Mouse (Mus musculus) stomach, embryonic 16.5 days (tissue): ENCODE measurements around the gene Lin28a. TPM values are rescaled to one million over a fixed set of nuclear protein-coding genes. Genes with fewer than 3 reads are reported as not detected.

Experiments used
- ATAC-seq: fragments of 200-750 bp; cut with Nextera tagmentation; 2 replicates; pipeline ENCODE4 v1.8.0; 2017; ENCODE audit warnings: moderate number of reproducible peaks, moderate TSS enrichment; ENCODE audit not compliant: insufficient read depth, low FRiP score
- H3K27ac ChIP-seq: fragments of 300-500 bp; sonication (generic); 2 replicates; pipeline ENCODE4 v1.5.1; 2014; ENCODE audit warnings: low read length
- H3K27me3 ChIP-seq: fragments of 300-500 bp; sonication (generic); 2 replicates; pipeline ENCODE4 v1.6.1; 2014; ENCODE audit warnings: low read length, control low read depth, mixed read lengths; ENCODE audit not compliant: control insufficient read depth, insufficient read depth
- H3K36me3 ChIP-seq: fragments of 300-500 bp; sonication (generic); 2 replicates; pipeline ENCODE4 v1.6.1; 2014; ENCODE audit warnings: low read length; ENCODE audit not compliant: control insufficient read depth, insufficient read depth
- H3K4me1 ChIP-seq: fragments of 300-500 bp; sonication (generic); 2 replicates; pipeline ENCODE4 v1.6.1; 2014; ENCODE audit warnings: low read length, control low read depth, mixed read lengths; ENCODE audit not compliant: control insufficient read depth, insufficient read depth
- H3K4me2 ChIP-seq: fragments of 300-500 bp; sonication (generic); 2 replicates; pipeline ENCODE4 v1.6.1; 2014; ENCODE audit warnings: low read depth, low read length, mixed read lengths
- H3K4me3 ChIP-seq: fragments of 300-500 bp; sonication (generic); replicated peaks from 2 replicates; pipeline ENCODE4 v1.5.1; 2014; ENCODE audit warnings: mild to moderate bottlenecking, low read length
- H3K9ac ChIP-seq: fragments of 300-500 bp; sonication (generic); 2 replicates; pipeline ENCODE4 v1.6.1; 2014; ENCODE audit warnings: low read length
- H3K9me3 ChIP-seq: fragments of 300-500 bp; sonication (generic); replicated peaks from 2 replicates; pipeline ENCODE4 v1.6.1; 2016; ENCODE audit warnings: low read length, control low read depth; ENCODE audit not compliant: control insufficient read depth
- WGBS: fragments of 180-500 bp; shearing (Covaris S2); extraction: QIAGEN DNeasy Blood & Tissue Kit; methylation state at CpG from one replicate; pipeline ENCODE4 v1.1.7; 2014; 5-methylcytosine and 5-hydroxymethylcytosine counted together
- polyA plus RNA-seq: library from polyadenylated mRNA; unstranded; fragments of >200 nt; fragmentation: Nextera tagmentation; extraction: Ambion mirVana; gene quantifications from 2 replicates; pipeline ENCODE4 v1.2.1, GENCODE M21; 2015

The Lin28a gene
- polyA plus RNA-seq, 1 experiment from 2014 or later, result 0.13 TPM

DNA sequence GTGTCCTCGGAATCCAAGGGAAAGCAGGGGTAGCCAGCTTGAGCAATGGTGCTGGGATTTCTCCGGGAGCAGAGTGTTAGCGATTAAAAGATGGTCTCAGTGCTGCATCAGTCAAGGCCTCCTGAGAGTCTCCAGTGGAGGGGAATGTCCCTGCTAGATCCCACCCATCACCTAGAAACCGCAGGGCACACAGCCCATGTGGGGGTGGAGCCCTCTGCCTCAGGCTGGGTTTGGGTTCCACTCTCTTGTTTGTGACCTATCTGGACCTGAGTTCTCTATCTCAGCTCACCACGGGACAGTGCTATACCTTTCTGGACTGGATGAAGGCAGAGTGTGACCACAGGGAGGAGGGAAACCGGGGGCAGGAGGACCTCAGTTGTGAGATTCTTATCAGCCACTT, 40.3 kb upstream of the Lin28a start:
- no peak for ATAC-seq

DNA sequence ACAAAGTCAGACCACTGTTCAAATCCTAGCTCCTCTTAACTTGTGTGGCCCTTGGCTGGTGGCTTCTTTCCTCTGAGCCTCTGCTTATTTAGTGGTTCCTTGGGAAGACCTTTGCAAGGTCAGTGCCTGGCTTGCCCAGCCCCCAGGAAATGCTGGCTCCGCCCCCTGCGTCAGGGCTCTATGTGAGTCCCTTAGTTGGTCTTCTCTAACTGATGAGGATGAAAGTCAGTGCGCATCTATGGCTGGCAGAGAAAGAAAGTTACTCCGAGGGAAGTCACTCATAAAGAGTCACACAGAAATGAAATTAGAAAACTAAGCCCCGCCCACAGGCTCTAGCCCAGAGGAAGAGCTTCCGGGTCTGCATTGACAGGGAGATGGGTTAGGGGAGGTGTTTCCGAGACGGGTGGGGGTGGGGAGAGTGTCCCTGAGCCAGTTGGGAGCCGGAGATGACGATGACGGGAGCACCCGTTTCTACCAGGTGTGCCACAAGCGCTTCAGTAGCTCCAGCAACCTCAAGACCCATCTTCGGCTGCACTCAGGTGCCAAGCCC, 39.6 kb upstream of the Lin28a start:
- Histone ChIP-seq H3K9ac (no peak overlapping the region), H3K4me3 (peak overlapping the region; percentile 13; the same call in 1 of the 2 replicates), H3K9me3 (no peaks in the 10 kb centered on the region), H3K36me3 (no peaks in the 10 kb centered on the region), H3K4me2 (no peak overlapping the region), H3K27me3 (no peaks in the 10 kb centered on the region), H3K27ac (no peak overlapping the region), H3K4me1 (peaks cover 5% of the 10 kb centered on the region; the same call in 1 of the 2 replicates)
- WGBS, result 30% methylated on average over 14 of the region's 14 CpGs
- ATAC-seq, result no peak

More for the DNA sequence above, 40.3 kb upstream of the Lin28a start:
- Histone ChIP-seq H3K36me3 (no peaks in the 10 kb centered on the region), H3K27ac (no peak overlapping the region), H3K4me3 (no peak overlapping the region), H3K9me3 (no peaks in the 10 kb centered on the region), H3K27me3 (no peaks in the 10 kb centered on the region), H3K9ac (no peak overlapping the region), H3K4me1 (peaks cover 5% of the 10 kb centered on the region; the same call in 1 of the 2 replicates), H3K4me2 (no peak overlapping the region)
- 80% methylated on average over 6 of the region's 6 CpGs for WGBS

DNA sequence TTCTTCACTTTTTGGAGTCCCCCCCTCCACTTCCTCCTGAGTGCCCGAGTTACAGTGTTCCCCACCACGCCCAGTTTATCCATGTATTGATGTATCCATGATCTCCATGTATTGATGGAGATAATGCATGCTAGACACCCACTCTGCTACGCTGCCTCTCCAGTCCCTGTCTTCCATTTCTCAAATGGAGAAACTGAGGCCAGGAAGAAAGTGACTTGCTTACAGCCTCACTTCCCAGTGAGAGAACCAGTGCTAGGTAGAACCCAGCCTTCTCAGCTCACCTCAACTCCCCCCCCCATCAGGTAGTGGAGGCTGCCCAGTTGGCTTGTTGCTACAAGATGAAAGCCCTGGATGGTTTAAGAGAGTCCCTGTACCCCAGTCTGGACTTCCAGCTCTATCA, 34.9 kb upstream of the Lin28a start, which contains the start of gene Zfp683:
Gene Zfp683, plus strand, starts transcription at position 301 of the 400 bp plus-strand sequence.
- no peak for ATAC-seq
- no peaks in the 10 kb centered on the region for H3K36me3 ChIP-seq

DNA sequence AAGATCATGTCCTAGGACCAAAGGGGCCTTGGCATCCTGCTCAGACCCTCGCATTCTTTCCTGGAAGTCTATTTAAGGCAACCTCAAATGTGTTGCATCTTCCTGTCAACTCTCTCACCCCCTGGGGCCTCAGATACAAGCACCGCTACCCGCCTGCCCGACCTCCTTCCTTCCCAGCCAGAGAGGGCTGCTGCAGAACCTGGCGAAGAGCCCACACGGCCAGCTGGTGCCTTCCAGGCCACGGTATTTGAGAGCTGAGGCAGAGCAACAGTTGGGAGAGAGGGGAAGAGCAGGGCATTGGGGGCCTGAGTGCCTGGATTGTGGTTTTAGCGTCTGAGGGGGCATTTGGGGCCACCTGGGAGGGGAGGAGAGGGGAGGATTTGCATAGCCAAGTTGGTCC, 33.9 kb upstream of the Lin28a start:
- Histone ChIP-seq H3K27ac (no peak overlapping the region), H3K9me3 (no peaks in the 10 kb centered on the region), H3K36me3 (no peaks in the 10 kb centered on the region), H3K4me1 (peaks cover 4% of the 10 kb centered on the region; the same call in 1 of the 2 replicates), H3K9ac (no peak overlapping the region), H3K27me3 (no peaks in the 10 kb centered on the region), H3K4me2 (no peak overlapping the region), H3K4me3 (no peak overlapping the region)
- ATAC-seq, result no peak
- 19% methylated on average over 8 of the region's 8 CpGs for WGBS

More for the DNA sequence above, 34.9 kb upstream of the Lin28a start, which contains the start of gene Zfp683:
- 82% methylated on average over 3 of the region's 3 CpGs for WGBS
- no peak within 1 kb of the TSS for H3K9ac ChIP-seq
- no peak within 1 kb of the TSS for H3K4me2 ChIP-seq
- no peaks in the 10 kb centered on the region for H3K27me3 ChIP-seq
- H3K27ac ChIP-seq, result no peak within 1 kb of the TSS
- no peaks in the 10 kb centered on the region for H3K9me3 ChIP-seq
- no peak within 1 kb of the TSS for H3K4me3 ChIP-seq
- peaks cover 4% of the 10 kb centered on the region; the same call in 1 of the 2 replicates for H3K4me1 ChIP-seq

DNA sequence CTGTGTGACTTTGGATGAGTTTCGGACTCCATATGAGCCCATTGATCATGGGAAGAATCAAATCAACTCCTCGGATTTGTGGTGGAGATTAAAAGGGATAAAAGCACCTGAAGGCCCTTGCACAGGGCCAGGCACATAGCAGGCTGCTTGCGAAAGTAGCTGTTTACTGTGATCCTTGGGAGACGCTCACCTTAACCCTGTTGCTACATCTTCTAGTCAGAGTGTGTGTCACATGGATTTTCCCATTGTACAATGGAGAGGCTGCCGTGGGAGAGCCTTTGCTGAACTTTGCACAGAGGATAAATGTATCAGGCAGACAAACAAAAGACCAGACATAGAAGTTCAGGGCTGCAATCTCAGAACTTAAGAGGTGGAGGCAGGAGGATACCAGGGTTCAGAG, 33.3 kb upstream of the Lin28a start:
- no peaks in the 10 kb centered on the region for H3K27me3 ChIP-seq
- 76% methylated on average over 5 of the region's 5 CpGs for WGBS

DNA sequence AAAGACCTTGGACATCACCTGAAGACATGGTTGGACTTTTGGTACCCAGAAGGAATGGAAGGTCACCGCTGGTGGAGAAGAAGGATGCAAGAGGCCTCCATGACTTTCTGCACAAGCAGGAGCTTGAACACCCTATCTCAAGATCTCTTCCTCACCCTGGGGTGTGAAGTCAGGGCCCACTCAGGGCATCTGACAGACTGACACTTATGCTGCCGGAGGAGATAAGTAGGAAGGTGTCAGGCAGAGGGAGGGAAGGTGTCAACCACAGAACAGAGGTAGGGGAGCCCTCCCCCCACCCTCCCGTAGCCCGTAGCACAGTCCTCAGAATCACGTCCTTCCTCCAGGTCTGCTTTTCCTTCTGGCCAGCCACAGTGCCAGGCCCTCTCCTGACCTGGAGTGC, 29.0 kb upstream of the Lin28a start:
- H3K4me1 ChIP-seq, result peaks cover under 1% of the 10 kb centered on the region; the same call in 1 of the 2 replicates
- ATAC-seq, result no peak
- 52% methylated on average over 5 of the region's 5 CpGs for WGBS
- no peak overlapping the region for H3K4me2 ChIP-seq
- H3K27me3 ChIP-seq, result no peaks in the 10 kb centered on the region
- H3K27ac ChIP-seq, result no peak overlapping the region
- no peaks in the 10 kb centered on the region for H3K9me3 ChIP-seq
- no peak overlapping the region for H3K9ac ChIP-seq
- H3K36me3 ChIP-seq, result no peaks in the 10 kb centered on the region
- H3K4me3 ChIP-seq, result no peak overlapping the region

More for the DNA sequence above, 33.3 kb upstream of the Lin28a start:
- Histone ChIP-seq H3K4me1 (peaks cover 4% of the 10 kb centered on the region; the same call in 1 of the 2 replicates), H3K27ac (no peak overlapping the region), H3K4me2 (no peak overlapping the region), H3K9ac (no peak overlapping the region), H3K36me3 (no peaks in the 10 kb centered on the region), H3K4me3 (no peak overlapping the region), H3K9me3 (no peaks in the 10 kb centered on the region)
- no peak for ATAC-seq

DNA sequence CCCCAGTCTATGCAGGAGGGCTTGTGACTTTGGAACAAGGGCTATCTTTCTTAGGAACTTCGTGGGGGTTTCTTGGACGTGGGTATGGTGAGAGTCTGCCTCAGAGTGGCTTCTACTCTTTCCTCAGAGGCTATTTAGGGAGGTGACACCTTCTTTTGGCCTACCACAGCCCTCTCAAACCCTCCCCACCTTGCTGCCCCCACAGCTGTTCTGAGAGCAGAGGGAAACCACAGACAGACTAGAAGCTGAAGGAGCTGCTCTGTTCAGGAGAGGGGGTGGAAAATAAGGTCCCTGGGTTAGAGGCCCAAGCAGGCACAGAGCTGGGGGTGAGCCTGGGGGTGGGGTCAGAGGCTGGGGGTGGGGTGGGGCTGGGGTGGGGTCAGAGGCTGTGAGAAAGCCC, 24.4 kb upstream of the Lin28a start:
- Histone ChIP-seq H3K4me2 (no peak overlapping the region), H3K36me3 (no peaks in the 10 kb centered on the region), H3K9ac (no peak overlapping the region), H3K27ac (no peak overlapping the region), H3K4me3 (no peak overlapping the region), H3K27me3 (no peaks in the 10 kb centered on the region), H3K9me3 (no peaks in the 10 kb centered on the region), H3K4me1 (peaks cover 3% of the 10 kb centered on the region; the same call in 1 of the 2 replicates)
- no peak for ATAC-seq
- WGBS, result 56% methylated on average over 2 of the region's 2 CpGs

DNA sequence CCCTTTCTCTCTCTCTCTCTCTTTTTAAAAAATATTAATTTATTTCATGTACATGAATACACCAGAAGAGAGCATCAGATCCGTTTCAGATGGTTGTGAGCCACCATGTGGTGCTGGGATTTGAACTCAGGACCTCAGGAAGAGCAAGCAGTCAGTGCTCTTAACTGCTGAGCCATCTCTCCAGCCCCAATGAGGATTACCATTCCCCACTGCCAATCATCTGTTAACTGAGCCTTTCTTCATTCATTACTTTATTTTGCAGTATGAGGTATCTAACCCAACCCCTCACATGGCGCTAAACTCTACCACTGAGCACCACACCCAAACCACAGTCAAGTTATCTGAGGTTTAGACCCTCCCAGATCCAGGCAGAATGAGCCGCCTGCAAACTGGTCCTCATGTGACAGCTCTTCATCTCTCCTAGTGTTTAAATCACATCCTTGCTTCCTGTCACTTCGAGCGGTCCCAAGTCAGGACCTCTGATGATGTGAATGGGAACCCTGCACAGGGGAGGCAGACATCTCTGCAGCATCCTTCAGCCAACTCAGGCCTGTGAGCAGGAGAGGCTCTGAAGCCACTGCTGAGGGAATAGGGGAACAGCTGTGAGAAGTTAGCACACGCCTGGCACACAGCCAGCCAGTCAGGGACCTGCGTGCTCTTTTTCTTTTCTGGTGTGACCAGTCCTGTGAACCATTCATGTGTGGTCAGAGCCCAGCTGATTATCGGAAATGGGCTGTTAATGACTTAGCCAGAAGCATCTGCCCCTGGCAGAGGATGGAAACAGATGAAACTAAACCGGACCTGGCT, 22.9 kb upstream of the Lin28a start:
- H3K9me3 ChIP-seq, result no peaks in the 10 kb centered on the region
- ATAC-seq, result peak; percentile 58; the same call in 1 of the 2 replicates
- H3K4me2 ChIP-seq, result no peak overlapping the region
- H3K4me1 ChIP-seq, result peaks cover 3% of the 10 kb centered on the region; the same call in 1 of the 2 replicates
- no peak overlapping the region for H3K27ac ChIP-seq
- H3K9ac ChIP-seq, result peak overlapping the region; percentile 31; the same call in 1 of the 2 replicates
- no peak overlapping the region for H3K4me3 ChIP-seq
- WGBS, result 42% methylated on average over 9 of the region's 9 CpGs
- H3K27me3 ChIP-seq, result no peaks in the 10 kb centered on the region
- no peaks in the 10 kb centered on the region for H3K36me3 ChIP-seq

DNA sequence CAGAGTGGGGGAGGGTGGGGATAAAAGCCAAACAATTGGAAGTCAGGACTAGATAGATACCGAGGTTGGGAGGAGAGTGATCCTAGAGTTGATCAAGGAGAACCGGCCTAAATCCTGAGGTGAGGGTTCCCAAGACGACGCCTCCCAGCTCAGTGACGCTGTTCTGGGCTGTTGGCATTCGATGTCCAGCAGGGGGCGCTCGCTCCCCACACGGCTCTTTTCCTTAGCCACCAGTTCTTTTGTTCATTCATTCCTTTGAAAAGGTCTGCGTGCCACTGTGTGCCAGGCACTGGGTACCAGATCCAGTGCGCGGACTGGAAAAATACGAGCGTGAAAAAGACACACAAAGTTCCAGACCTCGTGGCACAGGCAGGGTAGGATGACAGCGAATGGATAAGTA, 17.3 kb upstream of the Lin28a start:
- Histone ChIP-seq H3K9me3 (no peaks in the 10 kb centered on the region), H3K36me3 (no peaks in the 10 kb centered on the region), H3K27me3 (no peaks in the 10 kb centered on the region), H3K4me1 (no peaks in the 10 kb centered on the region), H3K4me2 (no peak overlapping the region), H3K4me3 (no peak overlapping the region), H3K9ac (no peak overlapping the region), H3K27ac (no peak overlapping the region)
- WGBS, result 3% methylated on average over 16 of the region's 16 CpGs
- ATAC-seq, result no peak; the same call in 1 of the 2 replicates
